Mouse (Mus musculus): Measurements from ENCODE around the gene Hbs1l. TPM values are rescaled to one million over a fixed set of nuclear protein-coding genes. Genes with fewer than 3 reads are reported as not detected.

Gene Hbs1l
- polyA plus RNA-seq, 1 experiment from 2014 or later: 123 TPM

GRCm38 (mm10) chr10:21350531-21351515 is 55.0 kb downstream of the Hbs1l start:
- Histone ChIP-seq H3K4me3 (replicated peaks; ENCODE audit: low read length) (no peak overlapping the region), H3K9ac (replicated peaks; ENCODE audit: low read depth, low read length) (no peak overlapping the region), H3K36me3 (ENCODE audit: control insufficient read depth, insufficient read depth) (peaks cover 21% of the 10 kb centered on the region), H3K4me2 (ENCODE audit: low read length) (no peak overlapping the region), H3K27me3 (replicated peaks; ENCODE audit: control insufficient read depth, insufficient read depth, low read length) (no peaks in the 10 kb centered on the region), H3K4me1 (replicated peaks; ENCODE audit: control insufficient read depth, insufficient read depth, low read length) (no peaks in the 10 kb centered on the region), H3K9me3 (ENCODE audit: control insufficient read depth, low read length) (no peaks in the 10 kb centered on the region), H3K27ac (ENCODE audit: low read length) (no peak overlapping the region)
- no peak for ATAC-seq
- WGBS: 92% methylated on average over 11 of the region's 11 CpGs

GRCm38 (mm10) chr10:21351766-21352165 is 56.0 kb downstream of the Hbs1l start:
- no peaks in the 10 kb centered on the region for H3K27me3 ChIP-seq (replicated peaks; ENCODE audit: control insufficient read depth, insufficient read depth, low read length)
- no peak overlapping the region for H3K9ac ChIP-seq (replicated peaks; ENCODE audit: low read depth, low read length)
- WGBS: 80% methylated on average over 12 of the region's 12 CpGs
- ATAC-seq: no peak
- peaks cover 25% of the 10 kb centered on the region; the same call in 1 of the 2 replicates for H3K36me3 ChIP-seq (ENCODE audit: control insufficient read depth, insufficient read depth)
- H3K4me3 ChIP-seq (replicated peaks; ENCODE audit: low read length): no peak overlapping the region
- H3K9me3 ChIP-seq (ENCODE audit: control insufficient read depth, low read length): no peaks in the 10 kb centered on the region
- H3K4me2 ChIP-seq (ENCODE audit: low read length): no peak overlapping the region
- H3K27ac ChIP-seq (ENCODE audit: low read length): no peak overlapping the region
- no peaks in the 10 kb centered on the region for H3K4me1 ChIP-seq (replicated peaks; ENCODE audit: control insufficient read depth, insufficient read depth, low read length)

DNA sequence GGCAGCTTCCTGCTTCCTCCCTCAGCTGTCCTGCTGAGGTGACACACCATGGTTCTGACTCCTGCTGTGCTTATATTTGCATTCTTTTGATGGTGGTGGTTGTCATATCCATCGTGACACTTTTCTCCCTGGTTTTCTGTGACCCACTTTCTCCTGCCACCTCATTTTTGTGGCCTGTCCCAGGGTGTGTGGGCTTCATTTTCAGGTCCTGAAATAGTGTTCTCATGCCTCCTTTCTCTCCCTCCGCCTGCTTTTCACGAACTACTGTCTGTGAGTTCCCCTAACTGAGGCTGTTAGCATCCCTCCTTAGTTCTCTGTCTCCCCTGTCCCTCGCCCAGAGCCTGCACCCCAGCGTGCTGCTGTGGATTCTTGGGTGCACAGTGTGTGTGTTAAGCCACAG is 58.1 kb downstream of the Hbs1l start:
- Histone ChIP-seq H3K36me3 (ENCODE audit: control insufficient read depth, insufficient read depth) (peaks cover 28% of the 10 kb centered on the region), H3K4me2 (ENCODE audit: low read length) (no peak overlapping the region), H3K4me1 (replicated peaks; ENCODE audit: control insufficient read depth, insufficient read depth, low read length) (no peaks in the 10 kb centered on the region), H3K4me3 (replicated peaks; ENCODE audit: low read length) (no peak overlapping the region), H3K27me3 (replicated peaks; ENCODE audit: control insufficient read depth, insufficient read depth, low read length) (no peaks in the 10 kb centered on the region), H3K27ac (ENCODE audit: low read length) (no peak overlapping the region), H3K9me3 (ENCODE audit: control insufficient read depth, low read length) (no peaks in the 10 kb centered on the region), H3K9ac (replicated peaks; ENCODE audit: low read depth, low read length) (no peak overlapping the region)
- WGBS: 88% methylated on average over 5 of the region's 5 CpGs
- no peak for ATAC-seq

DNA sequence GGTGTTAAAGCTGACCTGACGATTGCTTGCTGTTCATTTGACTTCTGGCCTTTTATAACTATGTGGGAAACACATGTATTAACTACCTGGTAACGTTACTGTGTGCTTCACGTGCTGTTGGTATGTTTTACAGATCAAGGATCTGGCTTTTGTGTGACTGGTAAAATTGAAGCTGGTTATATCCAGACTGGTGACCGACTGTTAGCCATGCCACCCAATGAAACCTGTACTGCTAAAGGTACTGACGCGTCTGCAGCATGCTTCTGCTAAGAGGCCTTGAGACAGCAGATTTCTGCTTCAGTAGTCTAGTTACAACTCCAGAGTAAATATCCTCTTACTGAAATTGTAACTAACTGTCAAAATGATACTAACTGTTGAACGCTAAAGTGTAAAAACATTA is 58.7 kb downstream of the Hbs1l start:
- H3K27me3 ChIP-seq (replicated peaks; ENCODE audit: control insufficient read depth, insufficient read depth, low read length): no peaks in the 10 kb centered on the region
- no peak overlapping the region for H3K4me2 ChIP-seq (ENCODE audit: low read length)
- no peaks in the 10 kb centered on the region for H3K4me1 ChIP-seq (replicated peaks; ENCODE audit: control insufficient read depth, insufficient read depth, low read length)
- no peak overlapping the region for H3K4me3 ChIP-seq (replicated peaks; ENCODE audit: low read length)
- 96% methylated on average over 7 of the region's 7 CpGs for WGBS
- peaks cover 27% of the 10 kb centered on the region for H3K36me3 ChIP-seq (ENCODE audit: control insufficient read depth, insufficient read depth)
- H3K27ac ChIP-seq (ENCODE audit: low read length): no peak overlapping the region
- no peak for ATAC-seq
- H3K9ac ChIP-seq (replicated peaks; ENCODE audit: low read depth, low read length): no peak overlapping the region
- no peaks in the 10 kb centered on the region for H3K9me3 ChIP-seq (ENCODE audit: control insufficient read depth, low read length)

GRCm38 (mm10) chr10:21357986-21358385 is 62.2 kb downstream of the Hbs1l start:
- ATAC-seq: no peak
- Histone ChIP-seq H3K9ac (replicated peaks; ENCODE audit: low read depth, low read length) (no peak overlapping the region), H3K36me3 (ENCODE audit: control insufficient read depth, insufficient read depth) (peaks cover 15% of the 10 kb centered on the region), H3K4me3 (replicated peaks; ENCODE audit: low read length) (no peak overlapping the region), H3K27me3 (replicated peaks; ENCODE audit: control insufficient read depth, insufficient read depth, low read length) (no peaks in the 10 kb centered on the region), H3K4me2 (ENCODE audit: low read length) (no peak overlapping the region), H3K27ac (ENCODE audit: low read length) (no peak overlapping the region), H3K4me1 (replicated peaks; ENCODE audit: control insufficient read depth, insufficient read depth, low read length) (no peaks in the 10 kb centered on the region), H3K9me3 (ENCODE audit: control insufficient read depth, low read length) (no peaks in the 10 kb centered on the region)
- 96% methylated on average over 8 of the region's 8 CpGs for WGBS

GRCm38 (mm10) chr10:21359086-21359485 is 63.3 kb downstream of the Hbs1l start:
- Histone ChIP-seq H3K4me1 (replicated peaks; ENCODE audit: control insufficient read depth, insufficient read depth, low read length) (no peaks in the 10 kb centered on the region), H3K9me3 (ENCODE audit: control insufficient read depth, low read length) (no peaks in the 10 kb centered on the region), H3K4me3 (replicated peaks; ENCODE audit: low read length) (no peak overlapping the region), H3K36me3 (ENCODE audit: control insufficient read depth, insufficient read depth) (peaks cover 15% of the 10 kb centered on the region), H3K27me3 (replicated peaks; ENCODE audit: control insufficient read depth, insufficient read depth, low read length) (no peaks in the 10 kb centered on the region), H3K4me2 (ENCODE audit: low read length) (no peak overlapping the region), H3K27ac (ENCODE audit: low read length) (no peak overlapping the region), H3K9ac (replicated peaks; ENCODE audit: low read depth, low read length) (no peak overlapping the region)
- ATAC-seq: no peak
- WGBS: 91% methylated on average over 4 of the region's 4 CpGs

GRCm38 (mm10) chr10:21361871-21362270 is 66.1 kb downstream of the Hbs1l start:
- H3K27me3 ChIP-seq (replicated peaks; ENCODE audit: control insufficient read depth, insufficient read depth, low read length): no peaks in the 10 kb centered on the region
- no peak for ATAC-seq
- H3K36me3 ChIP-seq (ENCODE audit: control insufficient read depth, insufficient read depth): peaks cover 14% of the 10 kb centered on the region
- 88% methylated on average over 7 of the region's 7 CpGs for WGBS
- no peaks in the 10 kb centered on the region for H3K4me1 ChIP-seq (replicated peaks; ENCODE audit: control insufficient read depth, insufficient read depth, low read length)
- no peak overlapping the region for H3K4me3 ChIP-seq (replicated peaks; ENCODE audit: low read length)
- no peak overlapping the region for H3K27ac ChIP-seq (ENCODE audit: low read length)
- no peaks in the 10 kb centered on the region for H3K9me3 ChIP-seq (ENCODE audit: control insufficient read depth, low read length)
- no peak overlapping the region for H3K9ac ChIP-seq (replicated peaks; ENCODE audit: low read depth, low read length)
- H3K4me2 ChIP-seq (ENCODE audit: low read length): no peak overlapping the region

GRCm38 (mm10) chr10:21363297-21363696 is 67.5 kb downstream of the Hbs1l start:
- Histone ChIP-seq H3K4me1 (replicated peaks; ENCODE audit: control insufficient read depth, insufficient read depth, low read length) (no peaks in the 10 kb centered on the region), H3K27ac (ENCODE audit: low read length) (no peak overlapping the region), H3K27me3 (replicated peaks; ENCODE audit: control insufficient read depth, insufficient read depth, low read length) (no peaks in the 10 kb centered on the region), H3K4me2 (ENCODE audit: low read length) (no peak overlapping the region), H3K9ac (replicated peaks; ENCODE audit: low read depth, low read length) (no peak overlapping the region), H3K9me3 (ENCODE audit: control insufficient read depth, low read length) (no peaks in the 10 kb centered on the region), H3K36me3 (ENCODE audit: control insufficient read depth, insufficient read depth) (peaks cover 14% of the 10 kb centered on the region), H3K4me3 (replicated peaks; ENCODE audit: low read length) (no peak overlapping the region)
- ATAC-seq: no peak
- WGBS: 95% methylated on average over 4 of the region's 4 CpGs

DNA sequence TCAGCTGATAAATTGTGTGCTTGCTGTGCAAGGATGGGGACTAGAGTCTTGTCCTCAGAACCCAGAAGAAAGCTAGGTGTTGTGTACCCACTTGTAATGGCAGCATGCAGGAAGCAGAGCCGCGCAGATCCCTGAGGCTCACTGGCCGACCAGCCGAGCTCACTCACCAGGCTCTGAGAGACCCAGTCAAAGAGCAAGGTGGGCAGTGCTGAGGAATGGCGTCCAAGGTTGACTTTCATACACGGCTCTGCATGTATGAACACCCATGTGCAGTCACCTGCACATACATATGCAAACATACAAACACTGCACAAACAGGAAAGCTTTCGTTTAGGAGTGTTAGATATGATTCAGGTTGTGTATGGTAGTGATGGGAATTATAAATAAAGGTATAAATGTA is 69.2 kb downstream of the Hbs1l start:
- H3K36me3 ChIP-seq (ENCODE audit: control insufficient read depth, insufficient read depth): peaks cover 18% of the 10 kb centered on the region
- no peak overlapping the region for H3K9ac ChIP-seq (replicated peaks; ENCODE audit: low read depth, low read length)
- 96% methylated on average over 7 of the region's 7 CpGs for WGBS
- no peak overlapping the region for H3K27ac ChIP-seq (ENCODE audit: low read length)
- no peak overlapping the region for H3K4me3 ChIP-seq (replicated peaks; ENCODE audit: low read length)
- no peak overlapping the region for H3K4me2 ChIP-seq (ENCODE audit: low read length)
- ATAC-seq: no peak
- H3K4me1 ChIP-seq (replicated peaks; ENCODE audit: control insufficient read depth, insufficient read depth, low read length): no peaks in the 10 kb centered on the region
- no peaks in the 10 kb centered on the region for H3K27me3 ChIP-seq (replicated peaks; ENCODE audit: control insufficient read depth, insufficient read depth, low read length)
- no peaks in the 10 kb centered on the region for H3K9me3 ChIP-seq (ENCODE audit: control insufficient read depth, low read length)
